Mouse (Mus musculus) heart, embryonic 11.5 days (tissue): ENCODE data around the gene Farp1. TPM values are rescaled to one million over a fixed set of nuclear protein-coding genes. Genes with fewer than 3 reads are reported as not detected.

Experiments
- ATAC-seq: fragments of 200-750 bp; cut with Nextera tagmentation; replicated peaks from 2 replicates; pipeline ENCODE4 v1.8.0; 2017; ENCODE audit warnings: moderate library complexity; ENCODE audit not compliant: insufficient number of reproducible peaks, low FRiP score, low TSS enrichment
- H3K27ac ChIP-seq: fragments of 300-500 bp; sonication (generic); 2 replicates; pipeline ENCODE4 v1.5.1; 2014; ENCODE audit warnings: mild to moderate bottlenecking, low read depth, low read length
- H3K27me3 ChIP-seq: fragments of 300-500 bp; sonication (generic); 2 replicates; pipeline ENCODE4 v1.6.1; 2014; ENCODE audit warnings: mild to moderate bottlenecking, low read length, mixed read lengths; ENCODE audit not compliant: control insufficient read depth, insufficient read depth
- H3K36me3 ChIP-seq: fragments of 300-500 bp; sonication (generic); 2 replicates; pipeline ENCODE4 v1.6.1; 2014; ENCODE audit warnings: mild to moderate bottlenecking, low read length, moderate library complexity, mixed read lengths; ENCODE audit not compliant: control insufficient read depth, insufficient read depth
- H3K4me1 ChIP-seq: fragments of 300-500 bp; sonication (generic); 2 replicates; pipeline ENCODE4 v1.6.1; 2014; ENCODE audit warnings: low read length; ENCODE audit not compliant: control insufficient read depth, insufficient read depth
- H3K4me2 ChIP-seq: fragments of 300-500 bp; sonication (generic); 2 replicates; pipeline ENCODE4 v1.6.1; 2014; ENCODE audit warnings: mild to moderate bottlenecking, moderate library complexity
- H3K4me3 ChIP-seq: fragments of 300-500 bp; sonication (generic); 2 replicates; pipeline ENCODE4 v1.5.1; 2014; ENCODE audit warnings: low read depth, low read length
- H3K9ac ChIP-seq: fragments of 300-500 bp; sonication (generic); 2 replicates; pipeline ENCODE4 v1.6.1; 2014; ENCODE audit warnings: mild to moderate bottlenecking, low read depth, low read length, moderate library complexity
- H3K9me3 ChIP-seq: fragments of 300-500 bp; sonication (generic); replicated peaks from 2 replicates; pipeline ENCODE4 v1.6.1; 2016; ENCODE audit warnings: low read length; ENCODE audit not compliant: control insufficient read depth
- WGBS: fragments of 180-500 bp; shearing (Covaris S2); extraction: QIAGEN DNeasy Blood & Tissue Kit; methylation state at CpG from one replicate; pipeline ENCODE4 v1.1.7; 2014; ENCODE audit not compliant: insufficient replicate concordance; 5-methylcytosine and 5-hydroxymethylcytosine counted together
- polyA plus RNA-seq: library from polyadenylated mRNA; unstranded; fragments of >200 nt; fragmentation: Nextera tagmentation; extraction: Ambion mirVana; gene quantifications from 2 replicates; pipeline ENCODE4 v1.2.1, GENCODE M21; 2014

Farp1 gene
- polyA plus RNA-seq, 1 experiment from 2014 or later = 28.1 TPM

GRCm38 (mm10) chr14:121060484-121060883, 25.5 kb downstream of the Farp1 start:
- Histone ChIP-seq H3K4me1 (peaks cover 60% of the 10 kb centered on the region), H3K27me3 (no peaks in the 10 kb centered on the region), H3K36me3 (0 out of 2 replicates have a peak, but pooled peaks cover 2% of the 10 kb centered on the region), H3K9ac (no peak overlapping the region), H3K9me3 (no peaks in the 10 kb centered on the region), H3K4me3 (no peak overlapping the region), H3K27ac (no peak overlapping the region), H3K4me2 (no peak overlapping the region)
- no peak for ATAC-seq
- WGBS = 59% methylated on average over 11 of the region's 11 CpGs

- H3K36me3 ChIP-seq = 0 out of 2 replicates have a peak, but pooled peaks cover 2% of the 10 kb centered on the region
- H3K27ac ChIP-seq = peak overlapping the region; percentile 54; the same call in 1 of the 2 replicates
- peaks cover 3% of the 10 kb centered on the region for H3K9me3 ChIP-seq
- H3K27me3 ChIP-seq = no peaks in the 10 kb centered on the region
- H3K4me1 ChIP-seq = peaks cover 50% of the 10 kb centered on the region
- no peak overlapping the region for H3K9ac ChIP-seq
- no peak for ATAC-seq
- no peak overlapping the region for H3K4me2 ChIP-seq
- H3K4me3 ChIP-seq = no peak overlapping the region
- WGBS = 55% methylated on average over 4 of the region's 4 CpGs
Observed at GRCm38 (mm10) chr14:121061686-121062085, 26.7 kb downstream of the Farp1 start.

GRCm38 (mm10) chr14:121062238-121063082, 27.5 kb downstream of the Farp1 start:
- Histone ChIP-seq H3K9ac (no peak overlapping the region), H3K4me1 (peaks cover 50% of the 10 kb centered on the region)
- WGBS = 37% methylated on average over 14 of the region's 14 CpGs

GRCm38 (mm10) chr14:121064726-121065125, 29.7 kb downstream of the Farp1 start:
- no peak overlapping the region for H3K9ac ChIP-seq
- H3K36me3 ChIP-seq = no peaks in the 10 kb centered on the region
- no peak for ATAC-seq
- H3K4me2 ChIP-seq = no peak overlapping the region
- no peaks in the 10 kb centered on the region for H3K27me3 ChIP-seq
- H3K4me1 ChIP-seq = peaks cover 34% of the 10 kb centered on the region
- no peak overlapping the region for H3K27ac ChIP-seq
- no peak overlapping the region for H3K4me3 ChIP-seq
- 79% methylated on average over 1 of the region's 1 CpGs for WGBS
- peaks cover 3% of the 10 kb centered on the region for H3K9me3 ChIP-seq

More at GRCm38 (mm10) chr14:121062238-121063082, 27.5 kb downstream of the Farp1 start:
- Histone ChIP-seq H3K9me3 (peaks cover 3% of the 10 kb centered on the region), H3K27me3 (no peaks in the 10 kb centered on the region), H3K4me3 (no peak overlapping the region), H3K36me3 (0 out of 2 replicates have a peak, but pooled peaks cover 2% of the 10 kb centered on the region), H3K27ac (peak overlapping the region; percentile 54), H3K4me2 (no peak overlapping the region)
- peak; percentile 55; the same call in 1 of the 2 replicates for ATAC-seq

- ATAC-seq = no peak
- Histone ChIP-seq H3K4me1 (no peaks in the 10 kb centered on the region), H3K9ac (no peak overlapping the region), H3K4me3 (no peak overlapping the region), H3K27me3 (no peaks in the 10 kb centered on the region), H3K27ac (no peak overlapping the region), H3K9me3 (no peaks in the 10 kb centered on the region), H3K4me2 (no peak overlapping the region), H3K36me3 (0 out of 2 replicates have a peak, but pooled peaks cover 2% of the 10 kb centered on the region)
- WGBS = 91% methylated on average over 5 of the region's 5 CpGs
Observed at GRCm38 (mm10) chr14:121073093-121073866, 38.3 kb downstream of the Farp1 start.

GRCm38 (mm10) chr14:121074197-121074734, 39.3 kb downstream of the Farp1 start:
- Histone ChIP-seq H3K9ac (no peak overlapping the region), H3K9me3 (no peaks in the 10 kb centered on the region), H3K4me3 (no peak overlapping the region), H3K27ac (no peak overlapping the region), H3K27me3 (no peaks in the 10 kb centered on the region), H3K36me3 (0 out of 2 replicates have a peak, but pooled peaks cover 6% of the 10 kb centered on the region), H3K4me2 (no peak overlapping the region), H3K4me1 (no peaks in the 10 kb centered on the region)
- 83% methylated on average over 2 of the region's 2 CpGs for WGBS
- no peak for ATAC-seq

- Histone ChIP-seq H3K27ac (no peak overlapping the region), H3K9ac (no peak overlapping the region), H3K4me2 (no peak overlapping the region), H3K27me3 (no peaks in the 10 kb centered on the region), H3K36me3 (peaks cover 10% of the 10 kb centered on the region; the same call in 1 of the 2 replicates), H3K4me3 (no peak overlapping the region), H3K9me3 (no peaks in the 10 kb centered on the region), H3K4me1 (peaks cover 13% of the 10 kb centered on the region)
- WGBS = 68% methylated on average over 5 of the region's 5 CpGs
- no peak for ATAC-seq
Observed at GRCm38 (mm10) chr14:121080739-121081138, 45.7 kb downstream of the Farp1 start.

- no peak for ATAC-seq
- Histone ChIP-seq H3K4me3 (no peak overlapping the region), H3K36me3 (peaks cover 10% of the 10 kb centered on the region; the same call in 1 of the 2 replicates), H3K9ac (no peak overlapping the region), H3K27ac (no peak overlapping the region), H3K4me1 (peaks cover 16% of the 10 kb centered on the region), H3K4me2 (no peak overlapping the region), H3K27me3 (no peaks in the 10 kb centered on the region), H3K9me3 (peaks cover 3% of the 10 kb centered on the region; the same call in 1 of the 2 replicates)
- WGBS = 61% methylated on average over 7 of the region's 7 CpGs
Observed at GRCm38 (mm10) chr14:121082341-121082740, 47.3 kb downstream of the Farp1 start.
